Mouse (Mus musculus) heart, embryonic 10.5 days (tissue): ENCODE results near the gene Fam193b. TPM values are rescaled to one million over a fixed set of nuclear protein-coding genes. Genes with fewer than 3 reads are reported as not detected.
"Not testable (repeated sequence)": the region's sequence is repeated elsewhere in the genome, so short reads cannot be mapped to it uniquely, and the experiment has no call there.

Experiments
- DNase-seq: peaks from one replicate; pipeline ENCODE4 v3.0.0-alpha.2; 2017; ENCODE audit warnings: low spot score
- H3K27ac ChIP-seq: fragments of 300-500 bp; sonication (generic); 2 replicates; pipeline ENCODE4 v1.5.1; 2016; ENCODE audit warnings: mild to moderate bottlenecking
- H3K27me3 ChIP-seq: fragments of 300-500 bp; sonication (generic); 2 replicates; pipeline ENCODE4 v1.6.1; 2016; ENCODE audit warnings: mild to moderate bottlenecking; ENCODE audit not compliant: poor library complexity, insufficient read depth, severe bottlenecking
- H3K36me3 ChIP-seq: fragments of 300-500 bp; sonication (generic); 2 replicates; pipeline ENCODE4 v1.6.1; 2016; ENCODE audit warnings: mild to moderate bottlenecking, moderate library complexity
- H3K4me1 ChIP-seq: fragments of 300-500 bp; sonication (generic); 2 replicates; pipeline ENCODE4 v1.6.1; 2016; ENCODE audit warnings: mild to moderate bottlenecking
- H3K4me3 ChIP-seq: fragments of 300-500 bp; sonication (generic); 2 replicates; pipeline ENCODE4 v1.5.1; 2016; ENCODE audit warnings: mild to moderate bottlenecking, moderate library complexity
- H3K9me3 ChIP-seq: fragments of 300-500 bp; sonication (generic); 2 replicates; pipeline ENCODE4 v1.6.1; 2016; ENCODE audit warnings: mild to moderate bottlenecking, moderate library complexity
- WGBS: fragments of 180-500 bp; shearing (Covaris S2); methylation state at CpG from one replicate; pipeline ENCODE4 v1.1.7; 2016; 5-methylcytosine and 5-hydroxymethylcytosine counted together
- polyA plus RNA-seq: library from polyadenylated mRNA; unstranded; fragments of >200 nt; fragmentation: Nextera tagmentation; extraction: Ambion mirVana; gene quantifications from 2 replicates; pipeline ENCODE4 v1.2.1, GENCODE M21; 2016

The Fam193b gene
- polyA plus RNA-seq, 1 experiment from 2014 or later = 44.0 TPM

DNA sequence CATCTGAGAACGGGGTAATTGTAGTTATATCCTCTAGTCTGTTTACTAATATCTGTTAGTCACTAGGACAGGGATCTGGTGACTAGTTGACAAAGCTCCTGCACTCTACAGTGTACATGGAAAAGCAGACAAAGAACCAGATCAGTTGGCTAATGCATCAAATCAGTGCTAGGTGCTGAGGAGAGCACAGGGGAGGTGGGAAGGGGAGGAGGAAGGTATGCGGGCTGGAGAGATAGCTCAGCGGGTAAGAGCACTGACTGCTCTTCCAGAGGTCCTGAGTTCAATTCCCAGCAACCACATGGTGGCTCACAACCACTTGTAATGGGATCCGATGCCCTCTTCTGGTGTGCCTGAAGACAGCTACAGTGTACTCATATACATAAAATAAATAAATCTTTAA is 2.4 kb downstream of the Fam193b start:
- Histone ChIP-seq H3K36me3 (peaks cover 32% of the 10 kb centered on the region), H3K4me1 (peaks cover 23% of the 10 kb centered on the region)
- not testable (repeated sequence) for H3K27me3 ChIP-seq, H3K9me3 ChIP-seq, H3K4me3 ChIP-seq, H3K27ac ChIP-seq, DNase-seq
- WGBS = 90% methylated on average over 4 of the region's 4 CpGs

DNA sequence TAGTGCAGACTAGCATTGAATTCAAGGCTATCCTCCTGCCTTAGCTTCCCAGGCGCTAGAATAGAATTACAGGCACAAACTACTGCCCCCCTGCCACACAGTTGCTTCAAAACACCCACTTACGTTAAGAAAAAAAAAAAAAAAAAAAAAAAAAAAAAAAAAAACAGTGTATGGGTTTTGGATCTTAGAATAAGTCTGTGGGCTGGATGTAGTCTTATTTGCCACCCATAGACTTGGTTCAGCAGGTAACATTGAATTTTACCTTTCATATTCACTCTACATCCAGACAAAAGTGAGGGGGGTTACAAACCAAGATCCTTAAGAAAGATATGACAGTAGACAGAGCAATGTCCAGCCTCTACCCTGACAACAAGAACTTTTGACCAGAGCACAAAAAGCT is 3.0 kb downstream of the Fam193b start:
- Histone ChIP-seq H3K27me3 (no peaks in the 10 kb centered on the region), H3K9me3 (no peaks in the 10 kb centered on the region), H3K4me1 (peaks cover 23% of the 10 kb centered on the region), H3K36me3 (peaks cover 32% of the 10 kb centered on the region), H3K27ac (no peak overlapping the region), H3K4me3 (no peak overlapping the region)
- DNase-seq = no peak
- WGBS = 83% methylated on average over 2 of the region's 2 CpGs

DNA sequence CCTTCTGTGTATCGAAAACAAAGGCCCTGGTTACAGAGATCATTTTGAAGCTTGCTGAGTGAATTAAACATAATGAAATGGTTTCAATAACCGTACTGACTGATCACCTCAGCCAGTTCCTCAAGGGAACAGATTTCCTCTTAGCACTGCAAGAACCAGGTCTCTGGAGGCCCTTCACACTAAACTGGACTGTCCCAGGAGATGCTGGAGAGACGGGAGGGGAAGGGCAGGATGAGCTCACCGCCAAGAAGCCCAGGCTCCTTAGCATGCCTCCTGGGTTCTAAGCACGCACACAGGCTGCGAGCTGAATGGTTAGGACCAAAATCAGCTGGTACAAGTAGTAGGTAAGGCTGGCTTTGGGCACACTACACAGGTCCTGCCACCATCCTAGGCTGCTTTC is 3.9 kb downstream of the Fam193b start:
- no peak for DNase-seq
- no peak overlapping the region for H3K27ac ChIP-seq
- H3K27me3 ChIP-seq = no peaks in the 10 kb centered on the region
- peaks cover 36% of the 10 kb centered on the region for H3K36me3 ChIP-seq
- H3K4me3 ChIP-seq = no peak overlapping the region
- WGBS = 97% methylated on average over 6 of the region's 6 CpGs
- H3K4me1 ChIP-seq = peaks cover 18% of the 10 kb centered on the region
- no peaks in the 10 kb centered on the region for H3K9me3 ChIP-seq

DNA sequence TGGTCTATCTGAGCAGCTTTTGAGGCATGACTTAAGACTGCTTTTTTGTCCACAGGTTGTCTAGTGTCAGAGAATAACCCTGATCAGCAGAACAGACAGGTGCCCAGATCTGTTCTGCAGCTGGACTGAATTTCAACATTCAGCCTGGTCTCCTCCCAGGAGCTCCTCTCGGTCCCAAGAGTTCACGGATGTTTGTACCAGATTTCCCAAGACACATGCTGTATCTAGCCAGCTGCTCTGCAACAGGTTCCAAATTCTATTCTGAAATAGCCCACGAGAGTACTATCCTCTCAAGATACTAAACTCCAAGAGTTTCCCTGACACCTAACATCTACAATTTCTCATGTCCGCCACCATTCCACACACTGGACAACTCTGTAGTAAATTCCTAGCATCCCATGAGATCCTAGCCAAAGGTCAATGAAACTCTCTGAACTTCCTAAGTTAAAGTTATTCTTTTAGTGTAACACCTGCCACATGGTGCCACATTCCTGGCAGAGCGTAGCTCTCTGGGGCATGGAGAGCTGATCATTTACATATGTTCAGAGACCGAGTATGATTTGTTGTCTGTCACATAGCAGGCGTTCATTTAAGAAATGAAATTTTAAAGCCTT is 7.5 kb downstream of the Fam193b start:
- Histone ChIP-seq H3K36me3 (peaks cover 40% of the 10 kb centered on the region), H3K4me3 (no peak overlapping the region), H3K27ac (no peak overlapping the region), H3K4me1 (no peaks in the 10 kb centered on the region), H3K9me3 (no peaks in the 10 kb centered on the region), H3K27me3 (no peaks in the 10 kb centered on the region)
- DNase-seq = no peak
- WGBS = 85% methylated on average over 7 of the region's 7 CpGs

DNA sequence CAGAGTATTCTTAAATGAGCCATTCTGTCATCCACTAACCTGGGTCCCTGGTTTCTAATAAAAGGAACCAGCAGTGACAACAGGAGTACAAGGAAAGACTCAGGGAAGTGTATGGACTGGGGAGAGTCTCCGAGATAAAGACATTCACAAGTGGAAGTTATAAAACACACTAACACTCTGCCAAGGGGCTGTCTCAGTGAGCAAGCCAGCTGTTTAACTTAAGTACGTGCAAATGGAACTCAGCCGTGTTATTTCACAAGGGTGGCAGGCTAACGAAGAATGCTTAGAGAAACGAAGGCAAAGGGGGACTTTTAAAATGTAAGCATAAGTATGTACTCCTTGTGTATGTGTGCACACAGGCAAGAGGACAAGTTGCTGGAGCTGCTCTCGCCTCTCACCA is 13.4 kb downstream of the Fam193b start:
- Histone ChIP-seq H3K27ac (no peak overlapping the region), H3K36me3 (peaks cover 55% of the 10 kb centered on the region), H3K4me3 (no peak overlapping the region), H3K9me3 (no peaks in the 10 kb centered on the region), H3K27me3 (no peaks in the 10 kb centered on the region), H3K4me1 (no peaks in the 10 kb centered on the region)
- DNase-seq = no peak
- 90% methylated on average over 6 of the region's 6 CpGs for WGBS

DNA sequence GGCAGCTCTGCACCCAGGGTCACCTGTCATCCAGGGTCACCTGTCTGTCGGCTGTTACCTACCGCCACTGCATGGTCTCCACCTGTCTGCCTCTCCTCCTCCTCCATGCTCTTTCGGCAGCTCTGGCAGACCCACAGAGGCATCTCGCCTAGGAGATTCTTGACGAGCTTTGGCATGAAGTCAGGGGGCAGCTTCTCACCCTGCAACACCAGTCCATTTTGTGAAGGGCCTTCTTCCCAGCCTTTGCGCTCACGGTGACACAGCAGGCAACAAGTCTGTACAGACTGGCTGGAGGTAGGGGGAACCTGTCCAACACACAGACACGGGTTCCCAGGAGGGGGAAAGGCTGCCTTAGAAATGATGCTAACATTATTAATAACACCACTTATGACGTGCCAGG is 15.0 kb downstream of the Fam193b start:
- 93% methylated on average over 9 of the region's 9 CpGs for WGBS
- DNase-seq = no peak
- H3K4me1 ChIP-seq = no peaks in the 10 kb centered on the region
- H3K9me3 ChIP-seq = no peaks in the 10 kb centered on the region
- no peaks in the 10 kb centered on the region for H3K27me3 ChIP-seq
- H3K27ac ChIP-seq = no peak overlapping the region
- H3K4me3 ChIP-seq = no peak overlapping the region
- H3K36me3 ChIP-seq = peaks cover 58% of the 10 kb centered on the region

DNA sequence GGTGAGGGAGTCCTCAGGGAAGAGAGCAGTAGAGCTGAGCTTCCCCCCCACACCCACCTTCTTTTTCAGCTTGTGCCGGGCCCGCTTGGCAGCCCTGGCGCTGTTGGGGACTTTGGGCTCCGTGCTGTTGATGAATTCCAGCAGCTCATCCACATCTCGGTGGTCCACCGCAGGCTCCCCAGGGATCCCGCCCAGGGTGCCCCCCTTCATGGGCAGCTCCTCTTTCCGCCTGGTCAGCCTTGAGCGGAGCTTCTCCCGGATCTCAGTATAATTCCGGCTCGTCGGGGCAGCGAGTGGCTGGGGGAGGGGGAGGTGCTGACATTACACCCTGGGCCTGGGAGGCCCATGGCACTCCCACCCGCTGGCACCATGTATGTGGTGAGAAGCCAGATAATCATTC is 21.9 kb downstream of the Fam193b start:
- Histone ChIP-seq H3K4me1 (peaks cover 6% of the 10 kb centered on the region; the same call in 1 of the 2 replicates), H3K9me3 (no peaks in the 10 kb centered on the region), H3K27me3 (no peaks in the 10 kb centered on the region), H3K27ac (no peak overlapping the region), H3K4me3 (no peak overlapping the region), H3K36me3 (peaks cover 95% of the 10 kb centered on the region)
- DNase-seq = no peak
- WGBS = 87% methylated on average over 15 of the region's 15 CpGs

DNA sequence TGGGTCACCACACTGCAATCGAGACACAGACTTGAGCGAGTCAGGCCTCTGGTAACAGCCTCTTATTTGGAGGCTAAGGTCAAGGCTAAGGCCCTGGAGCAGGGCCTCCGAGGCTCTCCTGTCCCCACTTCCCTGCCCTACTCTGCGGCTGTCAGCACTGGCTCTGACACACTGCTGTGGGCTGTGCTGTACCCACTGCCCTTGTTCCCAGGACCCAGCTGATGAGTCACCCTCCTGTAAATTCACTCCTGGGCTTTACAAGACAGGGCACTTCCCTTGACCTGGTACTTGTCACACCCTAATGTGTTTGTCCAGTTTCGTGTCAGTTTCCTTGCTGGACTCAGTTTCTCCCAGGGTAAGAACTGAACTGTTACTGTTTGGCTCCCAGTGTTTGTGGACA is 22.5 kb downstream of the Fam193b start:
- no peaks in the 10 kb centered on the region for H3K27me3 ChIP-seq
- H3K36me3 ChIP-seq = peaks cover 95% of the 10 kb centered on the region
- no peak overlapping the region for H3K27ac ChIP-seq
- no peaks in the 10 kb centered on the region for H3K9me3 ChIP-seq
- no peak for DNase-seq
- WGBS = 85% methylated on average over 5 of the region's 5 CpGs
- H3K4me3 ChIP-seq = no peak overlapping the region
- peaks cover 6% of the 10 kb centered on the region; the same call in 1 of the 2 replicates for H3K4me1 ChIP-seq

DNA sequence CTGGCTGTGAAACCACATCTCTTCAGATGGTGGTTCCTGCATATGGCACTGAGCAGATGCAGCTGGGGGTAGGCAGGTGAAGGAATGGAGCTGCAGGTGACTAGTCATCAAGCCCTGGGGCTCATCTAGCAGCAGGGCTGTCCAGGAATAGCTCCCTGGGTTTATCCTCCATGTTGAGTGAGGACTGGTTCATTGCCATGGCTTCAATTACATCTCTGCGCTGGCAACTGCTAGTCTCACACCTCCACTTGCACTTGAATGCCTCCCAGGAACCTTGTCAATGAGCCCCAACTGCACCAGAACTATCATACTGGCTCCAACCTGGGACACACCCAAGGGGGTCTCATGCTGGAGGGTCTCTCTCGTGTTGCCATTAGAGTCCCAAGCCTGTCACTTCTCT is 23.0 kb downstream of the Fam193b start:
- Histone ChIP-seq H3K36me3 (peaks cover 95% of the 10 kb centered on the region), H3K27me3 (no peaks in the 10 kb centered on the region), H3K27ac (no peak overlapping the region), H3K4me1 (peaks cover 6% of the 10 kb centered on the region; the same call in 1 of the 2 replicates), H3K4me3 (no peak overlapping the region), H3K9me3 (no peaks in the 10 kb centered on the region)
- no peak for DNase-seq
- 82% methylated on average over 2 of the region's 2 CpGs for WGBS

DNA sequence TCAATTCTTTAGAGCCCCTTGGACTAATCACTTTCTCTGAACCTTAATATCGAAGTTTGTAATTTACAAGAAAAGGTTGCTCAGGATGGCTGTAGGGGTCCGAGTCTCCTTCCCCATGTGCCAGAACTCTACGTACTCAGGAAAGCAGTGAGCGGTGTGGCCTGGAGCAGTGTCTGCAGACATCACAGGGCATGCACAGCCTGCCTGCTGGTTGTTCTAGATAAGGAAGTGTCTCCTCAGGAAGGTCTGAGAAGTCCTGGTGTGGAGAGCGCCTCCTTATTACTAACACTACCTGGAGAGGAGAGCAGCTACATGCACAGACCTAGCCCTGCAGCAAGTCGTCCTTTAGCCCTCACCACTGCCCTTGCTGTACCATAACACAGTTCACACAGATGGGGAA is 26.1 kb downstream of the Fam193b start:
- H3K9me3 ChIP-seq = no peaks in the 10 kb centered on the region
- WGBS = 78% methylated on average over 6 of the region's 6 CpGs
- H3K4me3 ChIP-seq = no peak overlapping the region
- H3K27me3 ChIP-seq = no peaks in the 10 kb centered on the region
- no peak overlapping the region for H3K27ac ChIP-seq
- DNase-seq = no peak
- H3K4me1 ChIP-seq = peaks cover 6% of the 10 kb centered on the region; the same call in 1 of the 2 replicates
- peaks cover 100% of the 10 kb centered on the region for H3K36me3 ChIP-seq

DNA sequence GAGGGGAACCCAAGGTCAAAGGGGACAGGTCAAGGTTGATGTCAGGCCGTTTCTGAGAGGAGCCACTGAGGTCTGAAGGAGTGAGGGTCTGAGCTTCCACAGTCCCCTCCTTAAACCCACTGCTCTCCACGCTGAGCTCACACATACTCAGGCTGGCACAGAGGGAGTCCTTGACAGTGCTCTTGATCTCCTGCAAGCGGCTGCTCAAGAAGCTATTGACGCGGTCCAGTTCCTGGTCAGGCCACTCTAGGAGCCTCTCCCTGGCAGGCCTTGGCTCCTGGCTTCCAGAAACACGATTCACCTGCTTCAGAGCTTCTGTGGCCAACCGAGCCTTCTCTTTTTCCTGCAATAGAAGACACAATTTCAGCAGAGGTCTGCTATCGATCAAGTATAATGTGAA is 27.5 kb downstream of the Fam193b start:
- peaks cover 100% of the 10 kb centered on the region for H3K36me3 ChIP-seq
- 87% methylated on average over 8 of the region's 8 CpGs for WGBS

DNA sequence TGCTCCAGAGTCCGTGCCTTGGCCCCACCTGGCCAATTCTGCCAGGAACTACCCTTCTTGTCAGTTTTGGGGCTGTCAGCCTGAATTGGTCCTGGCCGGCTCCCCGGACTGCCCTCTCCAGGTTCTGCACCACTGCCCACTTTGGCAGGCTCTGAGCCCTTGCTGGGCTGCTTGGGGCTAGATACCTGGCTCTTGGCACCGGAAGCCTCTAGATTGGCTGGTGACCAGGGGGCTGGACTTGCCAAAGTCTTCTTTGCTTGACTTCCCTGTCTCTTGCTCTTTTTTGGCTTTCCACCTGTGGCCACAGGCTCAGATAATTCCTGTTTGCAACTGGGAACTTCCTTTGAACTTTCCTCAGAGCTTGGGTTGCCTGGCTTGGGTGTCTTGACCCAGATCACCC is 28.0 kb downstream of the Fam193b start:
- no peaks in the 10 kb centered on the region for H3K27me3 ChIP-seq
- no peak for DNase-seq
- H3K4me1 ChIP-seq = no peaks in the 10 kb centered on the region
- WGBS = 92% methylated on average over 4 of the region's 4 CpGs
- H3K27ac ChIP-seq = no peak overlapping the region
- peaks cover 100% of the 10 kb centered on the region for H3K36me3 ChIP-seq
- H3K4me3 ChIP-seq = no peak overlapping the region
- no peaks in the 10 kb centered on the region for H3K9me3 ChIP-seq

More for the DNA sequence above, 27.5 kb downstream of the Fam193b start:
- Histone ChIP-seq H3K27ac (no peak overlapping the region), H3K4me1 (peaks cover 2% of the 10 kb centered on the region; the same call in 1 of the 2 replicates), H3K4me3 (no peak overlapping the region), H3K9me3 (no peaks in the 10 kb centered on the region), H3K27me3 (no peaks in the 10 kb centered on the region)
- no peak for DNase-seq

DNA sequence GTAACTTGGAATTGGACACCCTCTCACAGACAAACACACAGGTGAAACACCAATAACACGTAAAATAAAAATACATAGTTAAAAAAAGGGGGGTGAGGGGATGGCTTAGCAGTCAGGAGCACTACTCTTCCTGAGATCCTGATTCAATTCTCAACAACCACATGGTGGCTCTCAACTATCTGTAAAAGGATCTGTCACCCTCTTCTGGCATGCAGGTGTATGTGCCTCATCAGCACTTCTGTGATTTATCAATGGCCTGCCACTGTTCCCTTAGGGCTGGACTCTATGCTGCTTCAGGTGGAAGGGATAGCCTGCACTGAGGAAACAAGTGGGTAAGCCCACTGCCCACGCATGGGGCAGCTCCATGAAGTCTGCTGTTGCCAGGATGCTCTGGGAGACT is 30.0 kb downstream of the Fam193b start:
- Histone ChIP-seq H3K36me3 (peaks cover 84% of the 10 kb centered on the region), H3K9me3 (no peaks in the 10 kb centered on the region)

More for the DNA sequence above, 30.0 kb downstream of the Fam193b start:
- DNase-seq = no peak
- WGBS = 89% methylated on average over 2 of the region's 2 CpGs
- no peak overlapping the region for H3K27ac ChIP-seq
- no peaks in the 10 kb centered on the region for H3K27me3 ChIP-seq
- H3K4me3 ChIP-seq = no peak overlapping the region
- peaks cover 6% of the 10 kb centered on the region for H3K4me1 ChIP-seq
